Mouse (Mus musculus): ENCODE results near the gene Gm20532. TPM values are rescaled to one million over a fixed set of nuclear protein-coding genes. Genes with fewer than 3 reads are reported as not detected.

Gm20532 gene
- total RNA-seq, 4 experiments from 2014 or later = not detected

DNA sequence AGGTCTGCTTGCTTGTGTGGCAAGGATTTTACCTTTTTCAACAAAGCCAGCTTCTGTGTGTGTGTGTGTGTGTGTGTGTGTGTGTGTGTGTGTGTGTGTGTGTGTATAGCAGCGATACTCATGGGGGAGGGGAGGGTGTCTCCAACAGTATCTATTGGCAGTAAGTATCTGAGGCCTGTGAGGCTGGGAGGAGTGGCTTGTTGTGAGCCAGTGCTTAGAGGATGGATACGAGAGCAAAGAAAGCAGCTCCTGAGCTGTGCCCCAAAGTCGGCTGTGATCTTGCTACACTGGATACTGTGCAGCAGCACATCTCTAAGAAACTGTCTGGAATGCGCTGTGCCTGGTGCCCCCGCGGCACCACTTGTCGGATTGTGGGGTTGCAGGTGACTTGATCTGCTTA is 31.5 kb downstream of the Gm20532 start:
- DNase-seq (ENCODE audit: low spot score in 2 of 2) = no peak

DNA sequence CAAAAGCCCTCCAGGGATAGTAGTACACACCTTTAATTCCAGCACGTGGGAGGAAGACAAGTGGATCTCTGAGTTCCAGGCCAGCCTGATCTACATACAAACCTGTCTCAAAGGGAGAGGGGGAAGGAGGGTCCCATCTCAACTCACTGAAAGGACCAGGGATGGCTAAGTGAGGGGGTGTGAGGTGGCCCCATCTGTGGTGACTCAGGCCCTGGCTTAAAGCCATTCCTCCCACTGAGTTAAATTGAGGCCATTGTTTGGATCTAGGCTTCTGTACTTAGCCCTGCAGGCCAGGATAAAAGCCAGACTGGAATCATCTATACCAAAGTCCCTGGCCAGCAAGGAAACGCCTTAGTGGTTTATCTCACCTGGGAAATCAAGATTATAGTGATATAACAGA is 34.8 kb downstream of the Gm20532 start:
- DNase-seq (ENCODE audit: low spot score in 2 of 2) = no peak

- no peak for DNase-seq (ENCODE audit: low spot score in 2 of 2)
Measured at GRCm38 (mm10) chr2:26622984-26623383, 36.5 kb downstream of the Gm20532 start.

- no peak for DNase-seq (ENCODE audit: low spot score in 2 of 2)
Measured at GRCm38 (mm10) chr2:26625419-26625818, 39.0 kb downstream of the Gm20532 start.

DNA sequence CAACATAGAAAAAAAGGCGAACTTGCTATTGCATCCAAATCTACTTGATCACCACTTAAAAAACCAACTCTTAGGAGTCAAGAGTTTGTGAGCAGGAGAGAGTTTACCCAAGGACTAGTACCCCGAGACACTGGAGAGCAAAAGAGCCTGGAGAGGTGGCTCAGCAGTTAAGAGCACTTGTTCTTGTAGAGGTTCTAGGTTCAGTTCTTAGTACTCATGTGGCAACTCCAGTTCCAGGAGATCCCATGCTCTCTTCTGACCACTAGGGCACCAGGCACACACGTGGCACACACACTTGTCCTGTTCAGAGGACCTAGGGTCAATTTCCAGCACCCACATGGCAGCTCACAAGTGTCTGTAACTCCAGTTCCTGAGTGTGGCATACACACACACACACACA is 39.6 kb downstream of the Gm20532 start:
- no peak for DNase-seq (ENCODE audit: low spot score in 2 of 2)

DNA sequence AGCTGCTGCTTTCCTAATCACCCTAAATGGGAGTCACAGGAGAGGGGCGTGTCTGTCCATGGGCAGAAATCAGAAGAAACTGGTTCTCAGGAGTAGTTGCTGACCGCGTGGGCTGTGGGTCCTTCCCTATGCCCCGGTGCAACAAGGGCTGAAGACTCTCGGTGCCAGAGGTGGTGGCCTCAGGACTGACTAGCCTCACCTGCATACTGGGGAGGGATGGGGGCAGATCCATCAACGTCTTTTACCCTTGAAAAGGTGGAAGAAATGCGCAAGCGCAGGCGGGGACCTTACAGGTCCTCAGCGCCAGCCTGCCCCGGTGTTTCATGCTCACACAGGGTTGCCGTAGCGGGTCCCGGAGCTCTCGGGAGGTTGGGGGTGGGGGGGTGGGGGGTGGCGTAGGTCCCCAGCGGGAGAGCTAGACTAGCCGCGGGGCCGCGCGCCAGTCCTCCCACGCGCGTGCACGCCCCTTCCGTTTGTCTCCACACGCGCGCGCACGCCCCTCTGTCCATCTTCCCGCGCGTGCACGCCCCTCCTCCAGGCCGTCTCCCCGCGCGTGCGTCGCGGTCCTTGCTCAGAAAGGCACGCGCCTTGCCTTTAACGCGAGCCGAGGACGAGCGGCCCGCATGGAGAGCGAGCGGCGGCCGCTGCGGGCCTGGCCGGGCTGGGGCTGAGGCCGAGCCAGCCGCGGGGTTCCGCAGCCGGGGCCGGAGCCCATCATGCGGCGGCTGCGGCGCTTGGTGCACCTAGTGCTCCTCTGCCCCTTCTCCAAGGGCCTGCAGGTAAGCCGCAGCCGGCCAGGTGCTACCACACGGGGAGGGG is 41.7 kb downstream of the Gm20532 start, which contains the start of gene Fam69b:
Fam69b (plus strand) TSS at position 537 of the 819 bp plus-strand sequence.
- peak; percentile 60 to 89 for DNase-seq (ENCODE audit: low spot score in 2 of 2)

- no peak for DNase-seq (ENCODE audit: low spot score in 2 of 2)
Measured at GRCm38 (mm10) chr2:26628792-26629437, 42.5 kb downstream of the Gm20532 start.

GRCm38 (mm10) chr2:26632541-26633395 is 46.3 kb downstream of the Gm20532 start:
- DNase-seq (ENCODE audit: low spot score in 2 of 2) = no peak

DNA sequence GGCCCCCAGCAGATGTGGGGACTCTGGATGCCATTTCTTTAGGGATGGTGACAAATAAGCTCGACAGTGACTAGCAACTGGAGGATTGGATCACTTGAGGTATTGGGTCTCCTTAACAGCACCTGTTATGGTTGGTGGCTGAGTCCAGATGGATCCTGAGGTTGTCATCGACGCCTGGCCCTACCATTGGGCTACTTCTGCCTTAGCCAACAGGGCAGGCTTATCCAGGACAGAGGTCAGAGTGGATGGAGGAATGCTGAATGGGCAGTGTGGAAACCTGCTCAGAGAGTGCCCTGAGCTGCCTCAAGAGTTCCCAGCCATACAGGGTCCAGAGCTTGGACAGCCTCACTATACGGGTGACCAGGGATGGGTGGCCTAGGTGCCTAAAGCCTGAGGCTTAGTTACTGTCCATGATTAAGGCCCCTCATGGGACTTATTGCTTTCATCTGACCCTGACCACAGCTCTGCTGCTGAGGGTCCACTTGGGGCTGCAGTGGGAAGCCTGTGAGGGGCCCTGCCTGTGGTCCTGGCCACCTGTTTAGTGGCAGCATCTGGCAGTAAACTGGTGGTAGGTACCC is 47.6 kb downstream of the Gm20532 start:
- no peak for DNase-seq (ENCODE audit: low spot score in 2 of 2)

DNA sequence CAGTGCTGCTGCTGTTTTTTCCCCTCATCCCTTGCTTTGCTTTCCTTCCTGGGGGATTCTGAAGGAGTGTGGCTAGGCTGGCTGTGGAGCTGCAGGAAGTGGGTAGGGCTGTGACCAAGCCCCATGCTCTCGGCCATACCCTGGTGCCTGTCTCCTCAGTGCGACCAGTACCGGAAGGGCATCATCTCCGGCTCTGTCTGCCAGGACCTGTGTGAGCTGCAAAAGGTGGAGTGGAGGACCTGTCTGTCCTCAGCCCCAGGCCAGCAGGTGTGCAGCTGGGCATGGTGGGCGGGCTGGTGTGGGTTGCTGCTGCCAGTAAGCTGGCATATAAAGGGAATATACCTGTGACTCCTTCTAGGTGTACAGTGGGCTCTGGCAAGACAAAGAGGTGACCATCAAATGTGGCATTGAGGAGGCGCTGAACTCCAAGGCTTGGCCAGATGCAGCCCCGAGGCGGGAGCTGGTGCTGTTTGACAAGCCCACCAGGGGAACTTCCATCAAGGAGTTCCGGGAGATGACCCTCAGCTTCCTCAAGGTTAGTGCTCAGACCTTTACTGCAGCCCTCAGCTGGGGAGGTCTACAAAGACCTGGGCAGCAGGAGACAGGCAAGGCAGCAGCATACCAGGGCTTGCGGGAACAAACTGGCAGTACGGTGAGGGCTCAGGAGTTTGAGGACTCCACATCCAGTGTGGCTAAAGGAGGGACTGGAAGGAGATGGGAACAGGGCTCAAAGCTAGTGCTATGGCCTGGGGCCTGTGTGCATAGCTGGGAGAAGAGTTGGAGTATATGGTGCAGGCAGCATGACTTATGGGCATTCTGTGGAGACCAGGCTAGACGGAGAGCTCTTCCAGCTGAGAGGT is 48.4 kb downstream of the Gm20532 start:
- no peak for DNase-seq (ENCODE audit: low spot score in 2 of 2)

DNA sequence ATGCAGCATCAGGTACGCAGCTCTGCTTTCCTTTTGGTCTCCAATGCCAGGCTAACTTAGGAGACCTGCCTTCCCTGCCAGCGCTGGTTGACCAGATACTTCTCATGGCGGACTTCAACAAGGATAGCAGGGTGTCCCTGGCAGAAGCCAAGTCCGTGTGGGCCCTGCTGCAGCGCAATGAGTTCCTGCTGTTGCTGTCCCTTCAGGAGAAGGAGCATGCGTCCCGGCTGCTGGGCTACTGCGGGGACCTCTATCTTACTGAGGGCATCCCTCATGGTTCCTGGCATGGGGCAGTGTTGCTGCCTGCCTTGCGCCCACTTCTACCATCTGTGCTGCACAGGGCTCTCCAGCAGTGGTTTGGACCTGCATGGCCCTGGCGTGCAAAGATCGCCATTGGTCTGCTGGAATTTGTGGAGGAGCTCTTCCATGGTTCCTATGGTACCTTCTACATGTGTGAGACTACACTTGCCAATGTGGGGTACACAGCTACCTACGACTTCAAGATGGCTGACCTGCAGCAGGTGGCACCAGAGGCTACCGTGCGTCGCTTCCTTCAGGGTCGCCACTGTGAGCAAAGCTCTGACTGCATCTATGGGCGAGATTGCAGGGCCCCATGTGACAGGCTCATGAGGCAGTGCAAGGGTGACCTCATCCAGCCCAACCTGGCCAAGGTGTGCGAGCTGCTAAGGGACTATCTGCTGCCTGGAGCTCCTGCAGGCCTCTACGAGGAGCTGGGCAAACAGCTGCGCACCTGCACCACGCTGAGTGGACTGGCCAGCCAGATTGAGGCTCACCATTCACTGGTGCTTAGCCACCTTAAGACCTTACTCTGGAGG is 49.3 kb downstream of the Gm20532 start:
- DNase-seq (ENCODE audit: low spot score in 2 of 2) = no peak

GRCm38 (mm10) chr2:26636325-26636635 is 49.8 kb downstream of the Gm20532 start:
- no peak for DNase-seq (ENCODE audit: low spot score in 2 of 2)

DNA sequence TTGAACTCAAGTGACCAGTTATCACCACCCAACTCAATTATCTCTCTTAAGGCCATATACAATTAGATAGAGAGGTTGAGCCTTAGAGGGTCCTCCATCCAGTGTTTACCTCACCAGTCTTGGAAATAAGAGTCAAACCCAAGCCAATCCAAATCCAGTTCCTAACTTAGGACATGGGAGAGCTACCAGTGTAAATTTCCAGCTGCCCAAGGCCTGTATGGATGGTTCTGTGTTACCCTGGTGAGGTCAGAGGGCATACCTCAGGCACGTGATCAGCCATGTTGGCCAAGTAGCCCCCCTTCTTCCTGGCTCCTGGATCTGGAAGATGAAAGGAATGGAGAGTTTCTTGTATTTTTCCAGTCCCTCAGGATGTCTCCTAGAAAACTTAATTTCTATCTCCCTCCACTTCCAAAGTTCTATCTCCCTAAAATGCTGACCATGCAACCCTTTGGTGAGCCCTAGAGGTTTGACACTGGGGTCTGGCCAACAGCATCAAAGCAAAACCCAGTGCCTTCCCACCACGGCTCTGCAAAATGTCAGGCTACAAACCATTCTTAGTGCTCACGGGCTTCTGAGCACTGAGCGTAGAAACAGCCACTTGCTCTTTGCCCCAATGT is 51.0 kb downstream of the Gm20532 start:
- DNase-seq (ENCODE audit: low spot score in 2 of 2) = no peak

GRCm38 (mm10) chr2:26638039-26638438 is 51.6 kb downstream of the Gm20532 start:
- DNase-seq (ENCODE audit: low spot score in 2 of 2) = no peak

GRCm38 (mm10) chr2:26638572-26638971 is 52.1 kb downstream of the Gm20532 start:
- no peak for DNase-seq (ENCODE audit: low spot score in 2 of 2)

DNA sequence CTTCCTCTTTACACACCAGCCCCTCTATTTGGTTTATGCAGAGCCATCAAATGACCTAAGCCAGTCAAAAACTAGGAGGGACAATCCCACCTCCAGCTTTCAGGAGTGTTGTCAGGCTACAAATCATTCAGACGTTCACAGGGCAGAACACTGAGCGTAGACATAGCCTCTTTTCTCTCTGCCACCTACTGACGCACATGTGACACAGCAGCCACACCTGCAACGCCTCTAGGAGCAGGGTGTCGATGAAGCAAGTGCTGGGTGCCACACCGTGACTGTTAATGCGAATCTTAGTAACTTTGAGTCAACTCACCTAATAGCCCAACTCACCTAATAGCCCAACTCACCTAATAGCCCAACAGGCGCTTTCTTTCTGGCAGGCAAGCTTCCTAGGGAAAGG is 52.6 kb downstream of the Gm20532 start:
- no peak for DNase-seq (ENCODE audit: low spot score in 2 of 2)

- peak; percentile 86 to 98 for DNase-seq (ENCODE audit: low spot score in 2 of 2)
Measured at GRCm38 (mm10) chr2:26639838-26640830, 53.7 kb downstream of the Gm20532 start.

- DNase-seq (ENCODE audit: low spot score in 2 of 2) = no peak
Measured at GRCm38 (mm10) chr2:26641006-26641647, 54.7 kb downstream of the Gm20532 start.
